ENCODE assay signal across 8 mouse cellular contexts in genomic region chr4:35065075-35065838, GRCm38 (mm10).
DNase-seq lines count a peak whose midpoint lies in the region; ATAC-seq and TF ChIP-seq lines count a peak whose summit lies in the region.

No protein-coding gene starts in this region.

- in situ Hi-C loops in CH12.LX (cut with MboI; ENCODE audit: low pct_ligation_motif_present, low pct_unique_long_range_greater_than_20kb, low sequenced_read_pairs): loop anchor here (10.0 kb wide), 1 partner anchor 80 kb away; no protein-coding TSS in a partner anchor

- peaks cover 0 to 9% of the 10 kb centered on the region in 2 experiments for H3K36me3 ChIP-seq in CH12.LX (replicated peaks in 1 of 2; ENCODE audit: control insufficient read depth in 1 of 2, insufficient read depth in 1 of 2, low read length in 1 of 2)
- no peaks in the 10 kb centered on the region for H3K36me3 ChIP-seq in forebrain, postnatal 0 days (ENCODE audit: insufficient read depth)
- no peaks in the 10 kb centered on the region for H3K36me3 ChIP-seq in lung, embryonic 16.5 days (ENCODE audit: control insufficient read depth, insufficient read depth, low read length)

- no peak for TF ChIP-seq EP300 in CH12.LX (IDR thresholded peaks at IDR 0.05; ENCODE audit: low read length)

- TF ChIP-seq RAD21 in CH12.LX (IDR thresholded peaks at IDR 0.05; ENCODE audit: low read depth, low read length): no peak

- peak; percentile 44 for ATAC-seq in frontal cortex, adult (ENCODE audit: low TSS enrichment)
- ATAC-seq in forebrain, postnatal 0 days: 0 out of 2 replicates have a peak, but pooled peaks have one; percentile 43
- ATAC-seq in lung, embryonic 16.5 days (ENCODE audit: low read depth): peak; percentile 41; the same call in 1 of the 2 replicates

- dilution Hi-C loops in CH12.LX (cut with MboI; ENCODE audit: extremely low pct_ligation_motif_present, extremely low pct_unique_long_range_greater_than_20kb, low sequenced_read_pairs): no loop called here

- H3K27me3 ChIP-seq in CH12.LX (replicated peaks): no peaks in the 10 kb centered on the region
- no peaks in the 10 kb centered on the region for H3K27me3 ChIP-seq in forebrain, postnatal 0 days (ENCODE audit: insufficient read depth, low read length)
- no peaks in the 10 kb centered on the region for H3K27me3 ChIP-seq in lung, embryonic 16.5 days (ENCODE audit: control insufficient read depth, insufficient read depth, low read depth, low read length)

- H3K4me2 ChIP-seq in CH12.LX (ENCODE audit: insufficient read depth, low read depth, poor library complexity, severe bottlenecking): no peak overlapping the region
- no peak overlapping the region; the same call in 1 of the 2 replicates for H3K4me2 ChIP-seq in forebrain, postnatal 0 days (ENCODE audit: low read depth)
- no peak overlapping the region for H3K4me2 ChIP-seq in lung, embryonic 16.5 days (ENCODE audit: low read depth, low read length)

- no peak overlapping the region for H3K4me3 ChIP-seq in CH12.LX (replicated peaks in 1 of 3; ENCODE audit: low read depth in 2 of 3, low read length in 2 of 3, poor library complexity in 1 of 3)
- H3K4me3 ChIP-seq in forebrain, postnatal 0 days (ENCODE audit: low read depth, low read length): no peak overlapping the region
- no peak overlapping the region for H3K4me3 ChIP-seq in lung, embryonic 16.5 days (ENCODE audit: low read length)

- no peak for TF ChIP-seq POLR2A in CH12.LX (IDR thresholded peaks at IDR 0.05; ENCODE audit: low read depth, low read length)

- no peak overlapping the region for H3K27ac ChIP-seq in CH12.LX (ENCODE audit: insufficient read depth, low read depth)
- H3K27ac ChIP-seq in forebrain, postnatal 0 days (ENCODE audit: low read depth, low read length): peak overlapping the region; percentile 41; the same call in 1 of the 2 replicates
- H3K27ac ChIP-seq in lung, embryonic 16.5 days (ENCODE audit: low read length): no peak overlapping the region

- H3K9me3 ChIP-seq in CH12.LX (replicated peaks; ENCODE audit: low read length): no peaks in the 10 kb centered on the region
- H3K9me3 ChIP-seq in forebrain, postnatal 0 days (ENCODE audit: low read length): no peaks in the 10 kb centered on the region
- H3K9me3 ChIP-seq in lung, embryonic 16.5 days (ENCODE audit: control insufficient read depth, low read length): no peaks in the 10 kb centered on the region

- no peak for TF ChIP-seq CTCF in CH12.LX (conservative IDR thresholded peaks at IDR 0.05 in 1 of 2, IDR thresholded peaks at IDR 0.05 in 1 of 2; ENCODE audit: low read depth in 2 of 2, low read length in 2 of 2)
- TF ChIP-seq CTCF in forebrain, postnatal 0 days (IDR thresholded peaks at IDR 0.05; ENCODE audit: low read depth): peak; percentile 28; the same call in 1 of the 2 replicates

- no peaks in the 10 kb centered on the region for H3K79me2 ChIP-seq in CH12.LX (replicated peaks; ENCODE audit: control insufficient read depth, extremely low read depth, insufficient read depth, poor library complexity, severe bottlenecking)

- 37% methylated on average over 15 of the region's 15 CpGs for WGBS in forebrain, postnatal 0 days
- WGBS in lung, embryonic 16.5 days: 40% methylated on average over 15 of the region's 15 CpGs

- no peak overlapping the region for H3K9ac ChIP-seq in CH12.LX (ENCODE audit: insufficient read depth, low read depth)
- no peak overlapping the region for H3K9ac ChIP-seq in forebrain, postnatal 0 days
- no peak overlapping the region for H3K9ac ChIP-seq in lung, embryonic 16.5 days (ENCODE audit: low read length)

- peaks cover 8 to 59% of the 10 kb centered on the region in 2 experiments; a peak in 3 of 4 replicates for H3K4me1 ChIP-seq in CH12.LX (ENCODE audit: control insufficient read depth in 1 of 2, insufficient read depth in 2 of 2)
- peaks cover 9% of the 10 kb centered on the region; the same call in 1 of the 2 replicates for H3K4me1 ChIP-seq in forebrain, postnatal 0 days (ENCODE audit: insufficient read depth)
- H3K4me1 ChIP-seq in lung, embryonic 16.5 days (replicated peaks; ENCODE audit: control insufficient read depth, insufficient read depth, low read length): peaks cover 16% of the 10 kb centered on the region

- DNase-seq in frontal cortex, adult 2 months (ENCODE audit: extremely low spot score in 1 of 2, low spot score in 1 of 2): no peak
- DNase-seq in CH12.LX (ENCODE audit: extremely low read depth): no peak
- no peak for DNase-seq in forebrain, postnatal 0 days
- DNase-seq in adrenal gland, adult 8-10 months: no peak
- no peak for DNase-seq in T-cell, adult 2 months (ENCODE audit: low spot score)
- no peak for DNase-seq in urinary bladder, adult 2 months (ENCODE audit: low spot score)

TF ChIP-seq in CH12.LX, 34 proteins besides CTCF, POLR2A, EP300 and RAD21:
- TF ChIP-seq ZNF384 (IDR thresholded peaks at IDR 0.05; ENCODE audit: low read depth, low read length) (peak; percentile 23; the same call in 1 of the 2 replicates), JUN (IDR thresholded peaks at IDR 0.05; ENCODE audit: insufficient read depth, low read depth, low read length) (no peak)
